Mouse (Mus musculus) intestine, embryonic 14.5 days (tissue): Measurements from ENCODE around the gene Efcab9. TPM values are rescaled to one million over a fixed set of nuclear protein-coding genes. Genes with fewer than 3 reads are reported as not detected.
A peak's percentile ranks its signal among the peaks of the same experiment; 100 is the strongest.

ENCODE experiments used
- ATAC-seq: fragments of 200-750 bp; cut with Nextera tagmentation; replicated peaks from 2 replicates; pipeline ENCODE4 v1.8.0; 2017; ENCODE audit warnings: low read depth, moderate number of reproducible peaks, moderate TSS enrichment, moderate library complexity; ENCODE audit not compliant: low FRiP score, low TSS enrichment
- DNase-seq: peaks from one replicate; pipeline ENCODE4 v3.0.0-alpha.2; 2018; ENCODE audit warnings: low spot score
- H3K27ac ChIP-seq: fragments of 300-500 bp; sonication (generic); 2 replicates; pipeline ENCODE4 v1.5.1; 2014; ENCODE audit warnings: low read depth, mild to moderate bottlenecking, control low read depth
- H3K27me3 ChIP-seq: fragments of 300-500 bp; sonication (generic); replicated peaks from 2 replicates; pipeline ENCODE4 v1.6.1; 2014; ENCODE audit warnings: low read length, control low read depth; ENCODE audit not compliant: control insufficient read depth, insufficient read depth
- H3K36me3 ChIP-seq: fragments of 300-500 bp; sonication (generic); 2 replicates; pipeline ENCODE4 v1.6.1; 2014; ENCODE audit warnings: low read length, control low read depth; ENCODE audit not compliant: control insufficient read depth, insufficient read depth
- H3K4me1 ChIP-seq: fragments of 300-500 bp; sonication (generic); replicated peaks from 2 replicates; pipeline ENCODE4 v1.6.1; 2014; ENCODE audit warnings: low read length, control low read depth, mixed read lengths; ENCODE audit not compliant: control insufficient read depth, insufficient read depth
- H3K4me2 ChIP-seq: fragments of 300-500 bp; sonication (generic); 2 replicates; pipeline ENCODE4 v1.6.1; 2014; ENCODE audit warnings: low read length
- H3K4me3 ChIP-seq: fragments of 300-500 bp; sonication (generic); 2 replicates; pipeline ENCODE4 v1.5.1; 2014; ENCODE audit warnings: low read depth, low read length, control low read depth, mixed read lengths
- H3K9ac ChIP-seq: fragments of 300-500 bp; sonication (generic); 2 replicates; pipeline ENCODE4 v1.6.1; 2014; ENCODE audit warnings: mild to moderate bottlenecking, low read length
- H3K9me3 ChIP-seq: fragments of 300-500 bp; sonication (generic); 2 replicates; pipeline ENCODE4 v1.6.1; 2016; ENCODE audit warnings: low read length, control low read depth; ENCODE audit not compliant: control insufficient read depth
- WGBS: fragments of 180-500 bp; shearing (Covaris S2); extraction: QIAGEN DNeasy Blood & Tissue Kit; methylation state at CpG from one replicate; pipeline ENCODE4 v1.1.7; 2014; 5-methylcytosine and 5-hydroxymethylcytosine counted together
- polyA plus RNA-seq: library from polyadenylated mRNA; unstranded; fragments of >200 nt; fragmentation: Nextera tagmentation; extraction: Ambion mirVana; gene quantifications from 2 replicates; pipeline ENCODE4 v1.2.1, GENCODE M21; 2014

Efcab9 gene
- polyA plus RNA-seq, 1 experiment from 2014 or later: 0.30 TPM

DNA sequence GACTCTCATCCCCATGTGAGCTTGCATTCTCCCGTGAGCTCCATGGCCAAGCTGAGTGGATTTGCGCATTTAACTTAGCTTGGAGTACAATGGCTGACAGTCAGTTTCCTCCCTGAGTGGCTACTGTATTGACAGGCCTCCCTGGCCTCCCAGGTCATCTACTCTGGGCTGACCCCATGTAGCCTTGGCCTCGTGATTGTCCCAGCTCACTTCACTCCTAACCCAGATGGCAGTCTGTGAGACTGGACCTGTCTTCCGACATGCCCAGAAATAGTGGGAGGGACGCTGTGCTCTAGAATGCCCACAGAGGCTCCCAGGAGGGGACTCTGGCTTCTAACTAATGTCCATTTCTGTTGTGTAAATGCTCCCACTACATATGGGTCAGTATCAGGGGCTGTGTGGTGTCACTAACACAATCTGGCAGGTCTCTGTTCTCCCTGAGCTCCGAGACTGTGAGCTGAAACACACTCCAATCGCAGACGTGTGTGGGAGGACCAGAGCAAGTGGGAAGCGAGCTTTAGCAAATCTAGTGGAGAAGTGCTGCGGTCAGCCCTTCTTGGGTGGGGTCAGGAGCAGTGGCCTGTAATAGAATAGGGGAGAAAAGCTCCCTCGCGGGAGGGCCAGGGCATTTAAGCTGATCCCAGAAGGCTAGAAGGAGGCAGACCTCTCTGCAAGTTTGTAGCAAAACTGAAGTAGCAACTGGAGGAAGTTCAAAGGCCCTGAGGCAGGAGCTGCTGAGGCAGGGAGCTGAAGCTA is 28.3 kb upstream of the Efcab9 start:
- H3K4me2 ChIP-seq: no peak overlapping the region
- no peak overlapping the region for H3K4me3 ChIP-seq
- DNase-seq (no peak), ATAC-seq (no peak)
- H3K36me3 ChIP-seq: no peaks in the 10 kb centered on the region
- H3K27me3 ChIP-seq: no peaks in the 10 kb centered on the region
- H3K9me3 ChIP-seq: no peaks in the 10 kb centered on the region
- H3K27ac ChIP-seq: no peak overlapping the region
- peaks cover 10% of the 10 kb centered on the region; the same call in 1 of the 2 replicates for H3K4me1 ChIP-seq
- 84% methylated on average over 12 of the region's 12 CpGs for WGBS
- H3K9ac ChIP-seq: no peak overlapping the region

GRCm38 (mm10) chr11:32558677-32559076 is 26.8 kb upstream of the Efcab9 start:
- Histone ChIP-seq H3K27ac (no peak overlapping the region), H3K4me1 (peaks cover 12% of the 10 kb centered on the region; the same call in 1 of the 2 replicates), H3K27me3 (no peaks in the 10 kb centered on the region), H3K9ac (no peak overlapping the region), H3K36me3 (no peaks in the 10 kb centered on the region), H3K4me3 (no peak overlapping the region), H3K4me2 (no peak overlapping the region), H3K9me3 (no peaks in the 10 kb centered on the region)
- WGBS: 28% methylated on average over 8 of the region's 8 CpGs
- DNase-seq (no peak), ATAC-seq (no peak)

DNA sequence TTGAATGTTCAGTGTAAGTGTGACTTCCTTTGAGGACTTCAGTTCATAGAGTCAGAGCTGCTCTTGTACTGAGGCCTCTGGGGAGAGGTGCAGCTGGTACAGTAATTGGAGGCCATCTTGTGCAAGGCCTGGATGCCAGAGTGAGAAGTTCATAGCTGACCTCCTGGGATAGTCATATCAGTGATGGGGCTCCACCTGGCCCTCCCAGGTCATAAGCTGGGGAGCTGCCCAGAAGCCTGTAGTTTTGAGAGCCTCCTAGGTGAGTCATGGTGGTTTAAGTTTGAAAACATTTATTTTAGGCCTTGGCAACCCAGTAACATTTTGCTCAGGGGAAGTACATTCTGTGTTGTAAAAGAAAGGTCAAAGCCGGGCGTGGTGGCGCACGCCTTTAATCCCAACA is 26.1 kb upstream of the Efcab9 start:
- Histone ChIP-seq H3K27me3 (no peaks in the 10 kb centered on the region), H3K4me2 (no peak overlapping the region), H3K4me3 (no peak overlapping the region), H3K27ac (no peak overlapping the region), H3K9ac (no peak overlapping the region), H3K4me1 (peaks cover 14% of the 10 kb centered on the region), H3K9me3 (no peaks in the 10 kb centered on the region), H3K36me3 (no peaks in the 10 kb centered on the region)
- no peak for DNase-seq
- 96% methylated on average over 4 of the region's 4 CpGs for WGBS
- ATAC-seq: no peak

GRCm38 (mm10) chr11:32556333-32556990 is 24.6 kb upstream of the Efcab9 start:
- H3K9ac ChIP-seq: no peak overlapping the region
- no peak overlapping the region for H3K4me3 ChIP-seq
- no peak overlapping the region for H3K27ac ChIP-seq
- H3K36me3 ChIP-seq: no peaks in the 10 kb centered on the region
- 82% methylated on average over 10 of the region's 10 CpGs for WGBS
- H3K9me3 ChIP-seq: no peaks in the 10 kb centered on the region
- H3K27me3 ChIP-seq: no peaks in the 10 kb centered on the region
- H3K4me1 ChIP-seq: peaks cover 30% of the 10 kb centered on the region
- DNase-seq: no peak
- no peak for ATAC-seq
- no peak overlapping the region for H3K4me2 ChIP-seq

- DNase-seq (no peak), ATAC-seq (no peak)
- H3K9me3 ChIP-seq: no peaks in the 10 kb centered on the region
- peaks cover 30% of the 10 kb centered on the region for H3K4me1 ChIP-seq
- H3K27me3 ChIP-seq: no peaks in the 10 kb centered on the region
- no peak overlapping the region for H3K4me2 ChIP-seq
- H3K4me3 ChIP-seq: no peak overlapping the region
- 95% methylated on average over 12 of the region's 12 CpGs for WGBS
- no peaks in the 10 kb centered on the region for H3K36me3 ChIP-seq
- no peak overlapping the region for H3K9ac ChIP-seq
- H3K27ac ChIP-seq: no peak overlapping the region
These were observed 23.3 kb upstream of the Efcab9 start for GRCm38 (mm10) chr11:32555103-32555689.

DNA sequence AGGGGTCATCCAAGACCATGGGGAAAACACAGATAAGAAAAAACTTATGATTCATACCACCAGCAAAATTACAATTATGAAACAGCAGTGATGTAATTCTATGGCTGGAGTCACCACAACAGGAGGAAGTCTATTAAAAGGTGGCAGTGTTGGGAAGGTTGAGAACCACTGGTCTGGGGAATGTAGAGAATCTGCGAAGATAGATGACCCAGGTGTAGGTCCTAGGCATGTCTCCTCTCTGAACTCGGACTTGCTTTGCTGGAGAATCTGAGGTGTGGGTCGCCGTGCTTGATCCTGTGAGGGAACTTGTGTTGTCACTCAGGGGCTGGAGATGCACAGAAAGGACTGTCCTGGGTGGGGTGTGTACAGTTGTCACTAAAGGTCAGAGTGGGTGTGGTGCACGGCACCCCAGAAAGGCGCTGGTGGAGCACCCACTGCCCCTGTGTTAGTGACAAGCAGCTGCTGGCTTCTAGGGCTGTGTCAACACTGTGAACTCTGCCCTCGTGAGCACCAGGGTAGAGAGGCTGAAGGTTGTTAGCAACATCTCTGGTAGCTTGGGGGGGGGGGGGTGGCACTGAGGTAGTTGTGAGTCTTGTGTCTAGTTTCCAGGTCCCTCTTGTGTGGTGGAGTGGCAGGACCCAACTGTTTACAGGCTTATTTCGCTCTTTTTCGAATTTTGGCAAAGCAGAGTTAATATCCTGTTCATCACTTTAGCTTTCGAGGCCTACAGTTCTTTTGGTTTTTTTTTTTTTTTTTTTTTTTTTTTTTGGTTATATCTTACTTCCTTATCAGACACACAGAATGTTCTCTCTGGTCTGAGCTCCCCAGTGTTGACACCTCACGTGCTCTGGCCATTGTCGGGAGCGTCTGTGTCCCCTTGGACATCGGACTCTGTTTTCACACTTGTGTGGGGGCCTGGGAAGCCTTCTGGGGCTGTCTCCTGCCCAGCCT is 22.5 kb upstream of the Efcab9 start:
- no peak overlapping the region for H3K4me2 ChIP-seq
- WGBS: 85% methylated on average over 14 of the region's 14 CpGs
- no peaks in the 10 kb centered on the region for H3K27me3 ChIP-seq
- H3K9ac ChIP-seq: no peak overlapping the region
- H3K27ac ChIP-seq: no peak overlapping the region
- H3K36me3 ChIP-seq: no peaks in the 10 kb centered on the region
- peaks cover 30% of the 10 kb centered on the region for H3K4me1 ChIP-seq
- no peak overlapping the region for H3K4me3 ChIP-seq
- H3K9me3 ChIP-seq: no peaks in the 10 kb centered on the region
- DNase-seq (no peak), ATAC-seq (no peak; the same call in 1 of the 2 replicates)

DNA sequence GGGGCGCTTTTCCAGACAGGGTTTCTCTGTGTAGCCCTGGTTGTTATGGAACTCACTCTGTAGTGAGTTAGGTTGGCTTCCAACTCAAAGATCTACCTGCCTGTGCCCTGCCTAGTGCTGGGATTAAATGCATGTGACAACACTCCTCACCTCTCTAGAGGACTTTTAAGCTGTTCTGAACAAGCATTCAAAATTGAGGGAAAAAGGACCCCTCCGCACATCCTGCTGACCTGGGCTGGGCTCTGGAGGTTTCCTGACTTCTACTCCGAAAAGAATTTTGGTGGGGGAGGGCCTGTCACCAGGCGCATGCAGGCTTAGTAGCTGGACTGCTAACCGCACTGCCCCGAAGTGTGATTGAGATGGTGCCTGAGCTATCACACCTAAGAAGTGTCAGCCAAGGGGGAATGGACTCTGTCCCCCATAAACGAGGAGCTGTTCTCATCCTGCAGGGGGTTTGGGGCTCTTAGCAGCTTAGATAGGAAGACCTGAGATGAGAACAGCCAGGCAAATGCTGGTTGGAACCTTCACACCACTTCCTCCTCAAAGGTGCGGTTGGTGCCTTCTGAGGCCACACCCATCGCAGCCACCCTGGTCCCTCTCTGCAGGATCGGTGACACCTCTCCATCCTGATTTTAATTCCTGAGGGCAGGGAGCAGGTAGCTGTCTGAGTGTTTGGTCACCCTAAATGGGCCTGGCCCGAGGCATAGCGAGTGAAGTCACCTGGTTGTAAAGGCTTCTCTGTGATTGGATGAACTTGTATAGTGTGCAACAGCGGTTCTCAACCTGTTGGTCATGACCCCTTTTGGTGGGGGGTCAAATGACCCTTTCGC is 21.6 kb upstream of the Efcab9 start:
- Histone ChIP-seq H3K27me3 (no peaks in the 10 kb centered on the region), H3K36me3 (no peaks in the 10 kb centered on the region), H3K9ac (no peak overlapping the region), H3K4me3 (no peak overlapping the region), H3K4me1 (peaks cover 28% of the 10 kb centered on the region), H3K4me2 (0 out of 2 replicates have a peak overlapping the region, but pooled peaks have one; percentile 5), H3K27ac (no peak overlapping the region), H3K9me3 (no peaks in the 10 kb centered on the region)
- DNase-seq (no peak), ATAC-seq (peak; percentile 32)
- 53% methylated on average over 14 of the region's 14 CpGs for WGBS
